Mouse (Mus musculus): ENCODE results near the gene Ppp1r32.

- TF ChIP-seq CTCF (IDR thresholded peaks at IDR 0.05; ENCODE audit: extremely low read depth, insufficient read depth, low read length) (no peak), POLR2A (IDR thresholded peaks at IDR 0.05; ENCODE audit: extremely low read depth, insufficient read depth, low read length) (no peak)
Measured at GRCm38 (mm10) chr19:10472958-10473357, 9.8 kb downstream of the Ppp1r32 start.
